Mouse (Mus musculus): Measurements from ENCODE around the gene Mcoln1.

Gene Mcoln1

DNA sequence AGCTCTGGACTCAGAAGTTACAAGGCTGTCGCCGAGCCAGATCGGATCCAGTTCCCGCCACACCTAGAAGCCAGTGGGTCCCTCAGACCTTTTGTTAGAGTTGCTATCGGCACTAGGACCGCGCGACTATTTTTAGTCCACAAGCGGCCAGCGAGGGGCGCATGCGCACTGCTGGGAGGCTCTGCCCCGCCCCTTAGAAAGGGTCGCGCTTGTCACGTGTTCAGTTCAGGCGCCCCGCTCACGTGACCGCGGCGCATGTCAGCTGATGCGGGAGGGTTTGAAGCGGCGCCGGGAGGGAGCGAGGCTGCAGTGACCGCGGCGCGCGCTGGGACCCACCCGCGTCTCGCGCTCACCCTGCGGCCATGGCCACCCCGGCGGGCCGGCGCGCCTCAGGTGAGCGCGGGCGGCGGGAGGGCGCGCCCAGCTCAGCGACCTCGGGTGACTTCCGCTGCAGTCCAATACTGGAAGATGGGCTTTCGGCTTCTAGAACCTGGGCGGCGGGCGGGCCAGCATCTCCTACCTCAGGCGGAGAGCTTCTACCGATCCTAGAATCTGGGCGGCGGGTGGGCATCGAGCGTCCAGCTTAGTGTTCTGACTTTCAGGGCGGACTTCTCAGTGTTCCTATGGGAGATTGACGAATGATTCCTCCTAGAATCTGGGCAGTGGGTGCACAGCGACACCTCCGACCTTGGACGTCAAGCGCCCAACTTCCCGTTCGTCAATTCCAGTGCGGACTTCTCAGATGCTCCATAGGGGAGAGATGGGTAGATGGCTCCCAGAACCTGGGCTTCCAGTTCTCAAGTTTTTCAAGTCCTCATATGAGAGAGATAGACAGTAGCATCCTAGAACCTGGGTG lies at the start of gene Mcoln1:
Gene Mcoln1 (plus strand): TSS at position 223 of the 856 bp plus-strand sequence.
- DNase-seq (ENCODE audit: low spot score), result peak; percentile 96

DNA sequence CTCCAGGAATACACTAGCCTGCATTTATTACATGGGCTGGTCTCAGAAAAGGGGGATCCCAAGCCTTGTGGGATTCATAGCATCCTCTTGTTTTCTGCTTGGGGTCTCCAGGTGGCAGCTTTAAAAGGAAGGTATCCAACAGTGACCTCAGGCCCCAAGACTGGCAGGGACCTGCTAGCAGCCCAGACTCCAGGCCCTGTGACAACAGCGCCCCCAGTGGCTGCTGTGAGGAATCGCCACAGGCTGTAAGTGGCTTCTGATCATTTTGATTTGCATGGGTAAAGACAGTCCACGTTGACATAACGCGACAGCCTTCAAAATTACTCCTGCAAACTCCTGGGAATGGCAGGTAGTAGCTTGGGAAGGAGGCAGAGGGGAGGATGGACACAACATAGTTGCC lies 49.6 kb upstream of the Mcoln1 start:
- peak; percentile 66 for DNase-seq (ENCODE audit: low spot score)

DNA sequence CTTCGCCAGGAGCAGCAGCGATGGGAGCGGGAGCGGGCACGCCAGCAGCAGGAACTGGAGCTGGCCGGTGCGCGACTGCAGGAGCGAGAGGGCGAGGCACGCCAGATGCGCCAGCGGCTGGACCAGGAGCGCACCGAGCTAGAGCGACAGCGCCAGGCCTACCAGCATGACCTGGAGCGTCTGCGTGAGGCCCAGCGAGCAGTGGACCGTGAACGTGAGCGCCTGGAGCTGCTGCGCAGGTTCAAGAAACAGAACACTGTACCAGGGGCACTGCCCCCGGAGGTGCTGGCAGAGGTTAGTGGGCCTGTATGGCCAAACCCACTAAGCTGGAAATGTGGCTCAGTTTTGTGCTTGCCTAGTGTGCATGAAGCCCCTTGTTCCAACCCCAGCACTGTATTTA lies 48.3 kb upstream of the Mcoln1 start:
- no peak for DNase-seq (ENCODE audit: low spot score)

DNA sequence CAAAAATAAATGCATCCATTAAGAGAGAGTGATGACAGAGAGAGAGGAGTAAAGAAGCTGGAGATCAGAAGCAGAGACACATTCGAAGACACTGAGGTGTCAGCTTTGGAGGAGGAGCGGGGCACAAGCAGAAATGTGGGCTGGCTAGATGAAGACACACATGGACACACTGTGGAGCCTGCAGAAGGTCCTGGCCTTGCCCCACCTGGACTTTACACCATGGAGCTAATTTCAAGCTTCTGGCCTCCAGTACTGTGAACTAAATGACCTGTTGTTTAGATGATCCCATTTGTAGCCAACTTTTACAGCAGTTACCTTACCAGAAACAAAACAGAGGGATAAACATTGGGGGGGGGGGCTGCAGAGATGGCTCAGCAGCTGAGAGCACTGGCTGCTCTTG lies 37.0 kb upstream of the Mcoln1 start:
- no peak for DNase-seq (ENCODE audit: low spot score)

- DNase-seq (ENCODE audit: low spot score), result no peak
Observed at GRCm38 (mm10) chr8:3464309-3464708, 35.9 kb upstream of the Mcoln1 start.

DNA sequence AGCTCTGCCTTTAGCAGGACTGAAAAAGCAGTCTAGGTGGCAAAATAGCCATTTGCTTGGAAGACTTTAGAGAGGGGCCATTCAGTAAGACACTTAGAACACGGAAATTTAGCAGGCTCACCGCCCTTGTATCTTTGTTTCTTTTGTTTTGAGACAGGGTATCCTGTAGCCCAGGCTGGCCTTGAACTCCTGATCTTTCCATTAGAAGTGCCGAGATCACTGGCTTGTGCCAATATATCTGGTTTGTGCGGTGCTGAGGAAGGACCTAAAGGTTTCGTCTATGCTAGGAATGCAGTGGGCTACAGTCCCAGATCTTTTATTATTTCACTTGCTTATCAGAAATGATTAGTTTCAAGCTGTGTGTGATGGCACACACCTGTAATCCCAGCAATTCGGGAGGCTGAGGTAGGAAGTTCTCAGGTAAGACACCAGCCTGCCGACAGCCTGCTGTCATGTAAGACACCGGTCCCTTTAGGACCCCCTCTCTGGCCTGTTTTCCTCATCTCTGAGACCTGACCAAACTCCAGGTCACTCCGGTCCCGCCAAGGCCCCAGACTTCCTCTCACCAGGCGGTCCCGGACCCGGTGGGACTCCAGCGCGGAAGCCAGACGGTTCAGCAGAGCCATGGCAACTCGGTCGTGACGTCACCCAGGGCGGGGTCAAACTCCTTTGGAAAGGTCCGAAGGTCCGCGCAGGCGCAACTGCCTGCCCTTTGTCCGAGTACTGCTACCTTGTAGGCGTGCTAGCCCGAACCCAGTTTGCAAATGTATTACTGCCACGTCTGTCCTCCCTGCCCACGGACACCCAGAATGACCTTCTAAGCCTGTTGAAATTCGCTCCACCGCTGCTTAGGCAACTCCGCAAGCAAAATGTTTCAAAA lies 33.0 kb upstream of the Mcoln1 start, which contains the start of gene Pex11g:
Gene Pex11g (minus strand): TSS at position 675 of the 880 bp plus-strand sequence.
- peak; percentile 99 for DNase-seq (ENCODE audit: low spot score)

DNA sequence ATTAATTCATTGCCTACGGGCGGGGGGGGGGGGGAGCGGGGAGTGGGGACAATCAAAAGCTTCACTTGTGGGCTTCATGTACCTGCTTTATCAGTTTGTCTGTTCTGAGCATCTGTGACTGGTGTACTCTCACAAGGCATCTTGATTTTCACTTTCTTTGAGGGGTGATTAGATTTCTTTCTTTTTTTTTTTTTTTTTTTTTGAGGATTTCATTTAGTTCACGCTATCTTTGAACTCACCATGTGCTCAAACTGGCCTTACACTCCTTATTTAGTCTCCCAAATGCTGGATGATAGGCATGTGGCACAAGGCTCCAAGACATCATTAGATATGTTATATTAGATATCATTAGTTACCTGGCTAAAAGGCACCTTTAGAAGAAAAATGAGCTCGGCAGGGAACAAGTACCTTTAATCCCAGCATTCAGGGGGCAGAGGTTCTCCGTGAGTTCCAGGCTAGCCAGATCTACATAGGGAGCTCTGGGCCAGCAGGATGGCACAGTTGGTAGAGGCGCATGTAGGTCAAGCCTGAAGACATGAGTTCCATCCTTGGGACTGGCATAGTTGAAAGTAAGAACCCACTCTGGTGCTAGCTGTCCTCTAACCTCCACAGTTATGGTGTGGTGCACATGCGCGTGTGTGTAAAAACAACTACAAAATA lies 32.2 kb upstream of the Mcoln1 start:
- DNase-seq (ENCODE audit: low spot score), result no peak

GRCm38 (mm10) chr8:3468838-3469237 lies 31.4 kb upstream of the Mcoln1 start:
- DNase-seq (ENCODE audit: low spot score), result no peak

GRCm38 (mm10) chr8:3470562-3470961 lies 29.7 kb upstream of the Mcoln1 start, which contains the start of gene Tex45:
Tex45 (plus strand) TSS chr8:3470862.
- no peak for DNase-seq (ENCODE audit: low spot score)

DNA sequence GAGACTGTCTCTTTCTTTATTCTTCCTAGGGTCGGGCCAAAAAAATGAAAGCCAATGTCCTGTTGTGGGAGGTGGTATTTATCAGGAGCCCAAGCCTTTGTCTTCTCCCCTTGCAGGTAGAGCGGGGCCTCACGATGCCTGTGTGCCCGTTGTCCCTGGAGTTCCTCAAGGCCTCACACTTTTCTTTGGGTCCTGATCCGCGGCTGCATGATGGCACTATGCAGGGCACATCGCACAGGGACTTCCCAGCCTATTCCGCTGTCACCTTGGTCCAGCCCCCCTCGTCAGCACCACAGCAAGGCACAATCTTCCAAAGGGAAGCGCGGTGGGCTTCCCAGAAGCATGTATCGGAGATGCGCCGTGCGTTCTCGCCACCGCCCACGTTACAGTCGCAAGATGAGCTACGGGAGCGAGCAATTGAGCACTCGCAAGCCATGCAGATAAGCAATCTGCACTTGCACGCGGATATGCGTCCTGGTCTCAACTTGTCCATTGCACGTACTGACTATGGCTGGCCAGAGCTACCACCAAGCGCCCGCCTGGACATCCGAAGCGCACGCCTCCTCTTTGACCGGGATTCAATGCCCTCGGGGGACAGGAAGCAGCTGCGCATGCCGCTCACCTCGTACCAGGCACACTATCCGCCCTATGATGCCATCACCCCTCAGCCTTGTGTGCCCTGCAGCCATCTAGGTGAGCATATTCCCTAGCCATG lies 24.4 kb upstream of the Mcoln1 start:
- DNase-seq (ENCODE audit: low spot score), result no peak

DNA sequence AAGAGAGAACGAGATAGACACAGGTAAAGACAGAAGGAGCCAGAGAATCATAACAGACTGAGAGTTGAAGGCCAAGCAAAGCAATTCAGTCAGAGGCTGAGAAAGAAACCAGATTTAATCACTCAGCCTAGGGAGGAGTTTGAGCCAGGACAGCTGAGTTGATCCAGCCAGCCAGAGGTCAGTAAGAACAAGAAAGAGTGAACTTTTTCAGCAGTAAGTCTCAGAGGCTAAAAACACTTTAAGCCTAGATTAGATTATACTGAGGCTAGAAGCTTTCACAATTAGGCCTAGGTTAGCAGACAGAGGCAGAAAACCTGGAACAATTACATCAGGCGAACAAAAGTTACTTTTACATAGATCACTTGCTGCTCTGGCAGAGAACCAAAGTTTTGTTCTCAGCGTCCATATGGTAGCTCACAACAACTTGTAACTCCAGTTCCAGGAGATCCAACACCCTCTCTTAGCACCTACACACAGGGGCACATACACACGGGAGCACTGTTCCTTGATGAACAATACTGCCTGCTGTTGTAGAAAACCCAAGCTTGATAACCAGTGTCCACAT lies 20.0 kb upstream of the Mcoln1 start:
- no peak for DNase-seq (ENCODE audit: low spot score)

DNA sequence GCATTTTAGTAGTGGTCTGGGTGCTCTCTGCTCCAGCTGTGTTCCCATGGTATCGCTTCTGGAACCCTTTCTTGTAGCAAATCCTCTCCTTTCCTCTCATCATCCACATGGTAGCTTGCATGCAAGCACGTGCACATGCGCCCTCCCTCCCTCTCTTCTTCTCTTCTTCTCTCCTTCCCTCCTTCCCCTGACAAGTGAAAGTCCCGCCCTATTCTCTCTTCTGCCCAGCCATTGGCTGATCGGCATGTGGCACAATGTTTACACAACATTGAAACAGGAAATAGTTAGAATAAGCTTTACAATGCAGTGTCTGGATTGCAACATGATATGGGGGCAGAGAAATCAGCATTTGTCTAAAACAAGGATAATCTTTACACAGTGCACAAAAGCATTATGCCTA lies 18.7 kb upstream of the Mcoln1 start:
- no peak for DNase-seq (ENCODE audit: low spot score)

DNA sequence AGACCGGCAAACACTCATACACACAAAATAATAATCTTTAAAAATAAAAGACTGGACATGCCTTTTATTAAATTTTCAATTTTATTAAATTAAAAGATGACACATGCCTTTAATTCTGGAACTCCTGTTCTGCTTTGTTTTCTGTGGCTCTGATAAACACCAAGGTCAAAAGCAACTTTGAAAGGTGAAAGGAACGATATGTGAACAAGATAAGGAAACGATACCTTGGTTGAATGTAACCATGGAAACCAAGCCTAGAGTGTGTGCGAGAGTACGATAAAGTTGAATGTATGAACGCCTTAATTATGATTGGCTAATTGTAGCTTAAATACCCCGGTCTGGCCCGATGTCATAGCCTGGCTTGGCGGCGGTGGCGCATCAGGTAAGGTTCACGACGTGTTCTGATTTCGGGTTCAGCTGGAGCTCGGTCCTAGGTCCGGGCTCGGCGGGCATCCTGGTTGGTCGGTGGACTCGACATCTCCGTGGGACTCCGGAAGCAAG lies 18.0 kb upstream of the Mcoln1 start:
- no peak for DNase-seq (ENCODE audit: low spot score)

DNA sequence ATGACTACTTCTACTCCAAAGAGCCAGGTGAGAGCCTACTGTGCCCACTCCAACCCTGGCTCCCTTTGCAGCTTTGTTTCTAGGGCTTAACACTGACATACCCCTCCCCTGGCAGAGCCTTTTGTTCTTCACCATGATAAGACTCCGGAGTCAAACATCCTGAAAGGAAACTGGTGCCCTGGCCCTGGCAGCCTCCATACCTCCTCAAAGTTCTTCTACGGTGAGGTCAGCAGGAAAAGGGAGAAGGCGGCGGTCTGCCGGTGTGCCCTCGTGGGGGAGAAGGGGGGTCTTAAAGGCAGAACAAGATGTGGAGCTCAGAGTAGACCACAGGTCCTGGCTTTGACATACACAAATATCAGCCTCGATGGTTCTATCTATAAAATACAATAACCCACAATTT lies 16.7 kb upstream of the Mcoln1 start:
- no peak for DNase-seq (ENCODE audit: low spot score)

GRCm38 (mm10) chr8:3485192-3485591 lies 15.1 kb upstream of the Mcoln1 start:
- DNase-seq (ENCODE audit: low spot score), result no peak

DNA sequence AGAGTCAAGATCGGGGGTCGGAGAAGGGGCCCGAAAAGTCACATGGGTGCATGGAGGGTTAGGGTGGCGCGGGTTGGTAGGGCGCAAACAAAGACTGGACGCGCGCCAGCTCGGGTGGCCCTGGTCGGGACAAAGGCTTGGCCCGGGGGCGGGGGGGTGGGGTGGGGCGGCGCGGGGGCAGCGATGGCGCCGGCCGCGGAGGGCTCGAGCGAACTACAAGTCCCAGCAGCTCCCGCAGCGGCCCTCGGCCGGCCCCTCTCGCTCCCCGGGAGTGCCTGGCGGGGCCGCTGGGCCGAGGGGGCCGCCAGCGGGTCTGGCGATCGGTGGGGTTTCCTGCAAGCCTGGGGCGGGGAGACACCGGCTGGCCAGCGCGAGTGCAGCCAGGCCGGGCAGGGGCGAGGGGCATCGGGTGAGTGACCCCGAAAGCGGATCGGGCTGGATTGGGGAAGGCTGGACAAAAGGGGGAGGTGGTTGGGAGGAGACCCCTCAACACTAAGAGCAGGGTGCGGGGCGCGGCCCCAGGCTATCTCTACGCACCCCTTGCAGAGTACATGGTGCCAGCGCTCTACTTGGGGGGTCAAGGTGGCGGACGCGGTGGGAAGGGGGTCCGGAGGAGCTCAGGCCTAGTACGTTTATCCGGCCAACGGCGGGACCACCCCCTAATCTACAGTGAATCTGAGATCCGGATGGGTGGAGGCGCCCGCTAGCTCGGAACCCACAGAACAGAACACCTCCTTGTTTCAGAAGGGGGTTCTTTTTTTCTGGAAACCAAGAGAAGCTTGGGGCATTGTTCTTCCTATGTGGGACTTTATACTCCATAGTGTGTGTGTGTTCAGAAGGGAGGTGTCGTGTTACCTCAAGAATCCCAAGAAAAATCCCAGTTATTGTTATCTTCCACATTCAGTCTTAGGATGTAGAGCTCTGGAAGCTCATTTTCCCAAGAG lies 7.1 kb upstream of the Mcoln1 start, which contains the start of gene Zfp358:
Gene Zfp358 (plus strand): TSS at position 238 of the 944 bp plus-strand sequence.
- peak; percentile 72 for DNase-seq (ENCODE audit: low spot score)

- DNase-seq (ENCODE audit: low spot score), result no peak
Observed at GRCm38 (mm10) chr8:3493845-3494208, 6.4 kb upstream of the Mcoln1 start.

DNA sequence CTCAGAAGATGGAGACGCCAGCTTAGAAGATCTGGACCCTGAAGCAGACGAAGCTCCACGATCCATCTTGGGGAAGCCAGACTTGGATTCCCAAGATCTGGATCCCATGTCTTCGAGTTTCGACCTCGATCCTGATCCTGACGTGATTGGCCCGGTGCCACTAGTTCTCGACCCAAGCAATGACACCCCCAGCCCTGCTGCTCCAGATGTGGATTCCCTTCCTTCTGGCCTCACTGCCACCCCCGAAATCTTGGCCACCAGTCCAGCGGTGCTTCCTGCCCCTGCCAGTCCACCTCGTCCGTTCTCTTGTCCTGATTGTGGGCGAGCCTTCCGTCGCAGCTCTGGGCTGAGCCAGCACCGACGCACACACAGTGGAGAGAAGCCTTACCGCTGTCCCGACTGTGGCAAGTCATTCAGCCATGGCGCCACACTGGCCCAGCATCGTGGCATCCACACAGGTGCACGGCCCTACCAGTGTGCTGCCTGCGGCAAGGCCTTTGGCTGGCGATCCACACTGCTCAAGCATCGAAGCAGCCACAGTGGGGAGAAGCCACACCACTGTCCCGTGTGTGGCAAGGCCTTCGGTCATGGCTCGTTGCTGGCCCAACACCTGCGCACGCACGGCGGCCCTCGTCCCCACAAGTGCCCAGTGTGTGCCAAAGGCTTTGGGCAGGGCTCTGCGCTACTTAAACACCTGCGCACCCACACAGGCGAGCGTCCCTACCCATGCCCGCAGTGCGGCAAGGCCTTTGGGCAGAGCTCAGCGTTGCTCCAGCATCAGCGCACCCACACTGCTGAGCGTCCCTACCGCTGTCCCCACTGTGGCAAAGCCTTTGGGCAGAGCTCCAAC lies 4.5 kb upstream of the Mcoln1 start:
- DNase-seq (ENCODE audit: low spot score), result no peak

- no peak for DNase-seq (ENCODE audit: low spot score)
Observed at GRCm38 (mm10) chr8:3496428-3496748, 3.9 kb upstream of the Mcoln1 start.
